Mouse (Mus musculus) frontal cortex, adult 2 months (tissue): ENCODE data around the gene Slc52a3. TPM values are rescaled to one million over a fixed set of nuclear protein-coding genes. Genes with fewer than 3 reads are reported as not detected.

Experiments
- DNase-seq, 2 experiments: peaks; one replicate each; pipeline ENCODE4 v3.0.0; 2022; ENCODE audit warnings: low spot score in 1 of 2; ENCODE audit errors: extremely low spot score in 1 of 2
- polyA plus RNA-seq: library from polyadenylated mRNA; depleted of rRNA; stranded (reverse); fragments of >200 nt; gene quantifications from 2 replicates; pipeline ENCODE4 v1.2.3, GENCODE M21; 2012

Slc52a3 gene
- polyA plus RNA-seq, 1 experiment: 3.2 TPM

DNA sequence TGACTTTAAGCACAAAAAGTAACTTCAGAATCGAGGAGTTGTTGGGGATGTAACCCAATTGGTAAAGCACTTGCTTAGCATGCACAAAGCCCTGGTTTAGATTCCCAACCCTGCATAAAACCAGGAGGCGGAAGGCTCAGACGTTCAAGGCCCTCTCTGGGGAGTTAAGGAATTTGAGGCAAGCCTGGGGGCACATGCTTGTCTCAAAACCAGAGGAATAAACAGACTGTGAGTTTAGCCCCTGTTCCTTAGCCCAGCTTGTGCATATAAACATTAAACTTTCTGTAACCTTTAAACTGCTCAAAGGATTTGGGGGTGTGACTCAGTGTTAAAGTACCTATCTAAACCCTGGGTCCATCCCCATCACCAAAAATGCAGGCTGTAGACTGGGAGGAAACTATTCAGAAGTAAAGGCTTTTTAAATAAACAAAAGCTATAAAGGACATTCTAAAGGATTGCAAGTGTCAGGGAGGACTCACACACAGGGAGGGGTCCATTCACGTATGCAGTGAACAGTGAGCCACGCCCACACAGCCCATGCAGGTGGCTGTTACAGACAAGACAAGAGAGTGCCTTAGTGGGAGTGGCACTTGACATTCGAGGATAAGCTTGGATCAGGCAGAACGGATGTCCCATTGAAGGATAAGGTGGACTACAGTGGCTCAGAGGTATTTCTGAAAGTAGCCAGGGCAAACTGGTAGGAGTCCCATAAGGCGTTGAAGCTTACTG lies 1.6 kb downstream of the Slc52a3 start:
- DNase-seq: no peak

DNA sequence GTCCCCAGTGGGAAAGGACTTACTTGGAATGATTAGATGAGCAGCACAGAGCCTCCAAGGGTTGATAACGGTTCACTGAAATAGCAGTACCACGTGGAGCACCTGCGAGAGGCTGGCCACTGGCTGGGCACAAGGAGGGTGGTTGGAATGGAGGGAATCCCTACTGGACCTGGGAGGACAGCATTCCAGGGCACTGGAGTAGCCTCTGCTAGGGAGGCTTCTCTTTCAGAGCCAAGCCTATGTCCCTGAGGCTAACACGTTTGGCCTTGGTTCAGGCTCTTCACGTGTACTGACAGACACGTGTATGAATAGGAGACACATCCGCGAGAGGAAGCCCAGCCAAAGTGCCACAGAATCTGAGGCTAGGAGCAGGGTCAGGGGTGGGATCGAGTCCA lies 2.2 kb downstream of the Slc52a3 start:
- no peak for DNase-seq

DNA sequence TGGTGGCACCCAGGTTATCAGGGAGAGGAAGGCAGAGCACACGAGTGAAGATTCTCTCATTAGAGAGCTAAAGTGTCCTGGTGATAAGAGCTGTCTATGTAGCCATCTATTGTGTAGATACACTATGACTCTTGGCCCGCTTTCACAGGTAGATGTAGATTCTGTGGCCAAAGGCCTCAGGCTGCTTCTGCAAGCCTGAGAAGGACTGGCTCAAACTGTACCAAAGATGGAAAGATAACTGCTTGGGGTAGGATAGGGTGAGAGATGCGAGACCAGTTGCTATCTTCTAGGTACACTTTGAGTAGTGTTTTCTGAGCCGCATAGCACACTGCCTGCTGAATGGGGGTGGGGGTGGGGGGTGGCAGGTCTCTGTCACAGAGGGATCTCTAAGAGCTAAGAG lies 2.6 kb downstream of the Slc52a3 start:
- DNase-seq: no peak

DNA sequence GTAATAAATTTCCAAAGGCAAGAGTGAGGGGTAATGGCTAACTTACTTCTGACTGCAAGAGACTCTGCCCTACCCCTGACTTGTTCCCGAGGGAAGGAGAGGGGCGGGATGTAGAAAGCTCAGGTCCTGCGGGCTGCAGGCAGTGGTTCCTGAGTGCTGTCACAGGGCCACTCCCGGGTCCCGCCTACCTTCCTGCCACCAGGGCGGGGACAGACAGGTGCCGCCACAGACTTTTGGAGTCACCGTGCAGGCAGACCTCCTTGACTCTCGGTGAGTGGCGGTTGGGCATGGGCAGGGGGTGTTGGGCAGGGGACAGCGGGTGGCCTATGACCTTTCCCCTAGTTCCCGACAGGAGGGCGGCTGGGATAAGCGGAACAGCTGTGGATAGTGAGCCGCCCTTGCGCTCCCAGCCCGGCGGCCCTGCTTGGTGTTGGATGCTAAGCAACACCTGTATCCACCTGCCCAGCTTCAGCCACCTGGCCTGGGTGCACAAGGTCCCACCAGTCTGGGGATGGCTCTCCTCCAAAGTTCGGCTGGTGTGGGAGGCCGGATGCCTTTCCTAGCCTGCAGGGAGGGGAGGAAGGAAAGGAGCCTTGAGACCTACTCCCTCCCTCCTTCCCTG lies 3.5 kb downstream of the Slc52a3 start:
- DNase-seq: no peak

DNA sequence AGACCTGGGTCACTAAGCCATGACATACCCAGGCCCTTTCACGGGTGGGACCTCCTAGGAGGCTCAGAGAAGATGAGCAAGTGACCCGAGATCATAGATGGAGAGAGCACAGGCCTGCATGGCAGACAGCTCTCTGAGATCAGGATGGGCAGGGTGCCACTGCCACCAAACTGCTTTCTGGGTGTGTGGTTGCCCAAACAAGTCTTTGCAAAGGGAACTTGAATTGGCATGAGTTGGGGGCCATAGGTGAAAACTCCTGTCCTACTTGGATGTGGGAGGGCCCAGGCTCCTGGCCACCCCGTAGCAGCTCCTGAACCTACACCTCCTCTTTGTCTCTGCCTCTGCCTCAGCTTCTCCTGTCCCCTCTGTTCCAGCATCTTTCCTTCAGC lies 4.0 kb downstream of the Slc52a3 start:
- DNase-seq: no peak

DNA sequence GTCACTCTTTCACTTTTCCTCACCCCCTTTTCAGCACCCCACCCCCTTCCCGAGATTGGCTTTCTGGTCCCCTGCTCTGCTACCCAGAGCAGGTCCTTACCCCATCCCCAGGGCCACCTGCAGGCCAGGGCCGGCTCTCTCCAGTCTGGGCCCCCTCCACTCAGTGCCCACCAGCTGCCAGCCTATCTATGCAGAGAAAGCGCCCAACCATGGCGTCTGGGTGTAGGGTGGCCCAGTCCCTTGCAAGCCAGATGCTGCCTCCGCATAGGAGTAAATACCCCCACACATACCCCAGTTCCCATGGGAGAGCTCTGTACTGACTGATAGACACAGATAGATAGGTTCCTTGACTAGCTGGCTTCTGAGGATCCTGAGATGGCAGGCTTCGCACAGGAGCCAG lies 4.4 kb downstream of the Slc52a3 start:
- no peak for DNase-seq

DNA sequence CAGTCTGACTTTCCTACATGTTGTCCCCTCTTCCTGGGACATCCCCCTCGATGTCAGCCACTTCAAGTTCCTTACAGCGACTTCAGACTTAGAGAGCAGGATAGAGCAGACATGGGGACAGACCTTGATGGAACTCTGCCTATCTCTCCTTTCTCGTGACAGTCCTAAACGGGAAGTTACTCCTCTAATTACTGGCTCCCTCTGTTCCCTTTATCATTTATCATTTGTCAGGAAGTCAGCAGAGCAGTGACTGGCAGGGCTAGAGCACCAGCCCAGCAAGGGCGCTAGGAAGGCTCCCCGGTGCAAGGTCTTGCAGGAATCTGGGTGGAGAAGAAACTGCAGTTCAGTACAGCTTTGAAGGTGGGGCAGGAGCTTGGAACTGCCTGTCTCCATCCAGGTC lies 6.2 kb downstream of the Slc52a3 start:
- no peak for DNase-seq

DNA sequence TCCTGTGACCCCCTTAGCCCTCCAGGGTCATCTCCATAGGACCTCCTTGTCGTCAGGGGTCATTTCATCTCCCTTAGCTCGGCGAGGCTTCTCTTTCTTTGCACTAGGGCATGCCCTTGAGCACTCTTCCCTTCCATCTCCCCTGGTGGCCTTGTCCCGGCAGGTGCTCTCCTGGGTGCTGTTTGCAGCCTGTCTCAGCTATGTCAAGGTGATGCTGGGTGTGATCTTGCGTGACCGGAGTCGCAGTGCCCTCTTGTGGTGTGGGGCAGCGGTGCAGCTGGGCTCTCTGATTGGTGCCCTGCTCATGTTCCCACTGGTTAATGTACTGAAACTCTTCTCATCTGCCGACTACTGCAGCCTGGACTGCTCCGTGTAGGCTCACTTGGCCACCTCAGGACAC lies 11.5 kb downstream of the Slc52a3 start:
- DNase-seq: peak in 1 of 2 experiments; percentile 74

DNA sequence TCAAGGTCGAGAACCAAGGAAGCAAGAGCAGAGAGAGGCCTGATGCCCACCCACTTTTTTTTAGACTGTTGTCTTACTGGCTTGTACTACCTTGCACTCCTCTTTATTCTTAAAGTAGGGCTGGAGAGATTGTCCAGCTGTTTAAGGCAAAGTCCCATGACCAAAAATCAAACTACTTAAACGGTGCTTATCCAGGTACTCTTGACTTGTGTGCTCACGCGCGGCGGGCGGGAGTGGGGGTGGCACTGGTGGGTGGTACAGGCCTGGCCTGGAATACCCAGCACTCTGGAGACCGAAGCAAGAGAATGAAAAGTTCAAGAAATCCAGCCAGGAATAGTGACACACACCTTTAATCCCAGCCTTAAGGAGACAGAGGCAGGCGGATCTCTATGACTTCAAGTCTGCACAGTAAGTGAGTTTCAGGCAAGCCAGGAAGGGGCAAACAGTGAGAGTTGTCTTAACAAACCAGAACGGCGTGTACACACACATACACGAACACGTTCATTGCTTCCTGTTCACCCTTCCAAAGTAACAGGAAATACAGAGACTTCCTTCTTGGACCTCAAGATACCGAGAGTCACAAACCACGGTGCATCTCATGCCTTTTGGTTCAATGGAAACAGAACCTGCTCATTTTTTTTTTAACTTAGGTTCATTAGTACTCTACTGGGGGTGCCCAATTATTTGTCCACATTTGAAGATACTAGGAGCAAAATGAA lies 12.9 kb downstream of the Slc52a3 start:
- no peak for DNase-seq

DNA sequence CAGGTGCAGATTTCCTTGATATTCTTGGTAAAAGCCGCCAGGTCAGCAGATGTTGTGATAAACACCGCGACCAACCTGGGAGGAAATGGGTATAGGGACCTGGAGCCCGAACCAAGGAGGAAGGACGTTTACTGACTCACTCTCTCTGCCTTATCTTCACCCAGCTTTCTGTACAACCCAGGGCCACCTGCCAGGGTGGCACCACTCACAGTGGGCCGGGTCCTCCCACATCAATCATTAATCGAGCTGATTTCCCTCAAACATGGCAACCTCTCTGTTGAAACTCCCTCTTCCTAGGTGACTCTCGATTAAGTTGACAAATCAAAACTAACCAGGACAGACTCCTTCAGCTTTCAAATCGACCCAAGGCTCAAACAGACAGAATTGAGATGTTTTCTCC lies 13.9 kb downstream of the Slc52a3 start:
- no peak for DNase-seq

DNA sequence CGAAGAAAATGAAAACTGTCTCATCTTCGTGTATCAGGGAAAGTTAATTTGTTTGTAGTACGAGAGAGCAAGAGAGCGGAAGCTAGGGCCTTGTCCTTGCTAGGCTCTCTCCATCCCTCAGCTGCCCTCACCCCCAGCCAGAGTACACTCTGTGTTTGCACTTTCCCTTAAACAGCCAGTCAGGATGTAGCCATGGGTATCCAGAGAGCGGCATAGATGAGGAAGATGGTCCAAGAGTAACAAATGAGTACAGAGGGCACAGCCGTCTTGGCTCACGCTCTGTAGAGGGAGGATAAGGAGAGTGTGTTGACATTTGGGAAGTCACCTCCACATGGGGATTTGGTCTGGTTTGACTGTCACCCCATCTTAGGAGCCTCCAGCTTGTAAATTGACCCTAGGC lies 14.3 kb downstream of the Slc52a3 start:
- no peak for DNase-seq

DNA sequence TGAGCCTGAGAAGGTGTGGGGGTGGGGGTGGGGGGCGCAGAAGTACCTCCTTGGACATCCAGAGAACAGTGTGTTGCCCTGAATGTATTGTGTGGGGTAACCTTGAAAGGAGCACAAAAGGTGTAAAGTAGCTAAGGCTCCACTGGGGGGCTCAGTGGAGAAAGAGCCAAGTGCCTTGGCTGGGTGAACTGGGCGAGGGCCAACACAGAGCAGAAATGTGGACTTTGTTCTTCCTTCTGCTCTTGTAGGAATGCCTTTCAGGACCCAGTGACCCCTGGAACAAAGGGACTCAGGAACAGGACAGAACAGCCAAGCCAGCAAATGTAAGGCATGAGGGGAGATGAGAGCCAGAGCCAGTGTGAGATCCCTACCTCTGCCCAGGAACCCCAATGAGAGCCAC lies 15.4 kb downstream of the Slc52a3 start:
- DNase-seq: no peak

DNA sequence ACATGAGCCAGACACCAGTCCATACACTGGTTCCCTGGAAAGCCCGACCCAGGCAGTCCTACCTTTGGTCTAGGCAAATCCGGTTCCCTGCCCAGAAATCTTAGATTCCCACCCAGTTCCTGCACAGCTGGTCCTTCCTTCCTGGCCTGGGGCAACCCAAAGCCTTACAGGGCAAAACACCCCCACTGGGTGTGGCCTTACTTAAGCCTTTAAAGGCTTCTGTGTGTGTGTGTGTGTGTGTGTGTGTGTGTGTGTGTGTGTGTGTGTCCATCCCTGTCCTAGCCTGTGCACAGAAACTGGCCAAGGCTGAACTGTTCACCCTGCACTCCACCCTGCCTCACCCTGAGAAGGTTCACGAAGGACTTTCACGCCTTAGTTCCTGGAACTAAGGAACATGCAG lies 15.9 kb downstream of the Slc52a3 start:
- no peak for DNase-seq

DNA sequence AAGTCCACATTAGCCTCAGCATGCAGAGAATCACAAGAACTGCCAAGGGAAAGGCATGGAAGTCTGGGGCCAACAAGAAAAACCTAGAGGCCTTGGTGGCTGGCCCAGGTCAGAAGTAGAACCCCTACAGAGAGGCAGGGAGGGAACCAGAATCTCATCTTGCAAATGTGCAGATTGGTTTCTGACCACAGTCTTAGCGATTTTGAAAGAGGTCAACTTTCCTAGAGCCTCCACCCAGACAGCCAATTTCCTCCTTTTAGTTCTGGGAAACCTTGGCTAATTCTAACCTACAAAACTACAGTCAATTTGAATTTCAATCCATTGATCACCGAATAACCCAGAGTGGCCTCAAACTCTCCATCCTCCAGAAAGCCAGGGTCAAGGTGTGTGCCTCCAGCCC lies 16.4 kb downstream of the Slc52a3 start:
- DNase-seq: no peak

DNA sequence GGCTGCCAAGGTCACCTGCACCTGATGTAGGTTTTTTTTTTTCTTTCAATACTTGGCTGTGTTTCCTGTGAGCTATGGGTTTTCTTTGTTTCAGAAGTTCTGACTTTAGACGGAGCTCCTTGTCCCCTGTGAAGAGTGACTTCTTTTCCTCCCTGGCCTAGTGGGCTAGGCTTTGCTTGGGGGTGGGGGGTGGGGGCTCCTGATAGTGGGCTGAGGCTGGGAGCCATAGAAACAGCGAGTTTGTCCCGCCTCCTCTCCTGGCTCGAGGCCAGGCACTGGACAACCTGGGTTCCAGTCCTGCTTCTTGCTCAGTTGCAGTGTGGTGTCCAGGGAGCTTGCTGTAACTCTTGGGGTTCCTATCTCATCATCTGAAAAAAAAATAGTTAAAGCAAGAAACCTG lies 19.7 kb downstream of the Slc52a3 start:
- no peak for DNase-seq

DNA sequence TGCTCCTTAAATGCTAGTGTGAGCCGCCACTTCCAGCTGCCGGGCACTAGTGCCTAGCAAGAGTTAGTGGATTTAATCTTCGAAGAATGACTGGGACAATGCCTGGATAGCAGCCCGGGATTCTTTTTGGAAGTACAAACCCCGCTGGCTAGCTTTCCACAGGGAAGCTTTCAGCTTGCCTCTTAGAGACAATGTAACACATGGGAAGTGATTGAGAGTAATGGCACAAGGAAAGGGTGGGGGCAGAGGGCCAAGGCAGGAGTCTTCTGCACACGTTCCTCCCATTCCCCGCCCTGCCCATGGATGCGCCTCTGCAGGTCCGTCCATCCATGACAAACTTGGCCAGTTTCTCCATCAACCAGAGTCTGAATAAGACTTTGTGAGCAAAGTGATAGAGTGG lies 20.4 kb downstream of the Slc52a3 start:
- no peak for DNase-seq

DNA sequence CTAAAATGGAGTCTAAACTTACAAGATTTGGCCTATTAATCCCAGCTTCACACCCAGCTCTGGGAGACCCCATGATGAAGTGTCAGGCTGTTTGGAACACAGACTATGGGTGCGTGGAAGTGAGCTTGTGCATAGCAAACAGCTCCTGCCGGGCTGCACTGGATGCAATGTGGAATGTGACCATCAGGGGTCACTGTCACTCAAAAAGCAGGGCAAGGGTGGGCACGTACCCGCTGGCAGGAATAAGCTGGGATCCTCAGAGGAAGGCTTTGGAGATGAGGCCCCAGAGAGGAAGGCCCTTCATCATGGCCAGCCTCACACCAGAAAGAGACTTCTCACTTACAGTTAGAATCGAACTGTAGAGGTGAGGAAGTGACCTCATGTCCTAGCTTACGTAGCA lies 23.9 kb downstream of the Slc52a3 start:
- peak in 1 of 2 experiments; percentile 62 for DNase-seq

DNA sequence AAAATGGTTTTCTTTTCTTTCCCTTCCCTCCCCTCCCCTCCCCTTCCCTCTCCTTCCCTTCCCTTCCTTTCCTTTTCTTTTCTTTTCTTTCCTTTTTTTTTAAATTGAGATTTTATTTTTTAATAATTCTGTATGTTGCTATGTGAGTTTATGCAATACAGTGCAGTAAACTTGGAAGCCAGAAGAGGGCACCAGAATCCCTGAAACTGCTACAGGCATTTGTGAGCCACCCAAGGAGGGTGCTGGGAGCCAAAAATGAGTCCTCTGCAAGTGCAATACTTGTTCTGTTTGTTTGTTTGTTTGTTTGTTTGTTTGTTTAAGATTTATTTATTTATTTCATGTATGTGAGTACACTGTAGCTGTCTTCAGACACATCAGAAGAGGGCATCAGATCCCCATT lies 25.7 kb downstream of the Slc52a3 start:
- no peak for DNase-seq

DNA sequence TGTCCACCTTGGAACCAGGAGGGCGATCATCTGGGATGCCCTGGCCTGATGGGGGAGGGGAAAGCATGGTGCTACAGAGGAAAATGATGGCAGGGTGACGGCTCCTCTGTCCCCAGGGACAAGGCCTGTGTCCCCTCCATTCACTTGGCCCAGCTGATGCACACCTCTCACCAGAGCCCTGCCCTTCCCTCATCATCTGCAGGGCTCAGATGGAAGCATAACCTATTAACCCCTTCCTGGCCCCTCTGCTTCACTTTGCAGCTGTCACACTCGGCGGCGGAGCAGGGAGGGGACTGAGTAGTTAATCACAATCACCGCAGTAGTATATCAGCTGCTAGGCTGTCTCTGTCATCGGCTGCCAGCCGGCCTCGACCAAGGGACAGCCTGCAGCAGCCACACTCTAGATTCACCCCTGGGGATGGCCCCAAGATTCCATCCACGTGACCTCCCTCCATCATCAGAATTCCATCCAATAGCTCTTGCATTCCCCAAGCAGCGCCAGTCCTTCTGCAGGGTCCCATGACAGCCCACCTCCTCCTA lies 28.6 kb downstream of the Slc52a3 start:
- no peak for DNase-seq

DNA sequence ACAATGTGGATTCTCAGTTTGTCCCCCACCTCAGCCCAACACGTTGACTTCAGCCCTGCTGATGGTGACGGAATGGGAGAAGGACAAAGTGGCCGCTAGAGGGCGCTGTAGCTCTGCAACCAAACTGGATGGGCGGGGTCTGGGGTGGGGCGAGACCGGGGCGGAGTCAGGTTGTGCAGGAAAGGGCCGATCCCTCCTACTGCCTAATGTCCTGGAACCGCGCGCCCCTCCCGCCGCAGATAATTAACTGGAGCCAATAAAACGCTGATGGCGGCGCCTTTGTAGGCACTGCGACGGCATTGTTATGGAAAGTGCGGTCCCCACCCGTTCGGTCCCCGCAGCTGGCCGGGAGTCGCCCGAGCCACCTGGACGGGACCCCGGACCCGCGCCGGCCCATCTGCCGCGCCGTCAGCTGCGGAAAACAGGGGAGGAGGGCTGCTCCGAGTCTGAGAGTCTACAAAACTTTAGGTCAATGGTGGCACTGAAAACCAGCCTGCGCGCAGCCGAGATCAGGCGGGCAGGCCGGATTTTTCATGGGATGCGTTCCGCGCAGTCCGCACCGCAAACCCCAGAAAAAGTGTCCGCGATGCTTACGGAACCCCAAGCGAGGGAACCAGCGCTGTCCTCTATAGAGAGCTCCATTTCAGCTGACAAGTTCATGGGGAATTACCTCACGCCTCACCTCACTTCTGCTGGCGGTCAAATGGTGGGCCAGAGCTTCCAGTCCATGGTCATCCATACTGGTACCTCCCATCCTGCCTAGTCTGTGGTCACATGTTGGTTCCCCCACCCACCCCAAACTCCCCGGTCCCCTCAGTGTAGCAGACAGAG lies 33.2 kb downstream of the Slc52a3 start:
- peak; percentile 37 to 93 for DNase-seq

DNA sequence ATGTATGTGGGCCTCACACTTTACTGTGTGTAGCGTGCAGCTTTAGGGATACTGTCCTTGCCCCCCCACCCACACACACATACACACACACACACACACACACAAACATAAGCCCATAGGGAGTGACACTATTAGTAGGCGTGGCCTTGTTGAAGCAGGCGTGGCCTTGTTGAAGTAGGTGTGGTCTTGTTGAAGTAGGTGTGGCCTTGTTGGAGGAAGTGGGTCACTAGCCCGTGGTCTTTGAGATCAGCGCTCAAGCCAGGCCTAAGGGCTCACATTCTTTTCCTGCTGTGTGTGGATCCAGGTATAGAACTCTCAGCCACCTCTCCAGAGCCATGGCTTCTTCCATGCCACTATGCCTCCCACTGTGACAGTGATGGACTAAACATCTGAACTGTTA lies 34.7 kb downstream of the Slc52a3 start:
- DNase-seq: no peak
